Mouse (Mus musculus): Measurements from ENCODE around the gene Abhd6.

The Abhd6 gene

GRCm38 (mm10) chr14:7999030-7999429, 3.7 kb upstream of the Abhd6 start:
- 79% methylated on average over 3 of the region's 3 CpGs for WGBS

GRCm38 (mm10) chr14:7999435-7999834, 3.3 kb upstream of the Abhd6 start:
- 89% methylated on average over 5 of the region's 5 CpGs for WGBS

- WGBS = 93% methylated on average over 5 of the region's 5 CpGs
These were observed 2.5 kb upstream of the Abhd6 start for GRCm38 (mm10) chr14:8000247-8000646.

DNA sequence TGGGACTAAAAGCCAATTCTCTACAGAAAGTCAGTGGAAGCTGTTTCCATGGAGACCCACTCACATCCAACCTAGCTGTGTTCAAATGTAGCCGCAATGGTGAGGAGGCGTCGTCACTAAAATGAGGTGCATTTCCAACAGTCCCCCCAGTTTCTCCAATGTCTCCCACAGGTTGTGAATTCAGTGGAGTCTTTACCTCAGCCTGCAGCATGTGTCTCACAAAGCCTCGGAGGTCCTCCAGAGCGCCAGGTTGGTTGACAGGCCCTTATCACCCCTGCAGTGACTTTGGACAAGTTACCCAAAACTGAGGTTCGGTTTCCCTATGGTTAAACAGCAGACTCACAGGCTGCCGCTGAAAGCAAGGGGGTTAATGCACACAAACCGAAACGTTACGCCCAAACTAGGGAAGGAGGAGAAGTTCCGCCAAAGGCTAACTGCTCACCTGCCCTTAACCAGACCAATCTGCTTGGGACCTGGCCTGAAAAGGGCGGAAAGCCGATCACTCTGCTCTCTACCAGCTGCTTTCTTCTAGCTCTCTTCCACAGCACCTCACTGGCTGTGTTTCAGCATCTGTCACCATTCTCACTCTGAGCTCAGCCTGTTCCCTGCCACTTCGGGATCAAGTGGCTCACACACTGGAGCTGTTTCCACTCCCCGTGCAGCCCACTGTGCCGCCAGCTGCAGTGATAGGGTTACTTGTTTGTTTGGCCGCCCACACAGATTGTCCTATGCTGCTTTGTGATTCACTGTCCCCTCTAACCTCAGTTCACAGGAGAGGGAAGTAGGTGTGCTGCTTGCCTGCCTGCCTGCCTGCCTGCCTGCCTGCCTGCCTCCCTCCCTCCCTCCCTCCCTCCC, 1.6 kb upstream of the Abhd6 start:
- WGBS = 27% methylated on average over 17 of the region's 17 CpGs

DNA sequence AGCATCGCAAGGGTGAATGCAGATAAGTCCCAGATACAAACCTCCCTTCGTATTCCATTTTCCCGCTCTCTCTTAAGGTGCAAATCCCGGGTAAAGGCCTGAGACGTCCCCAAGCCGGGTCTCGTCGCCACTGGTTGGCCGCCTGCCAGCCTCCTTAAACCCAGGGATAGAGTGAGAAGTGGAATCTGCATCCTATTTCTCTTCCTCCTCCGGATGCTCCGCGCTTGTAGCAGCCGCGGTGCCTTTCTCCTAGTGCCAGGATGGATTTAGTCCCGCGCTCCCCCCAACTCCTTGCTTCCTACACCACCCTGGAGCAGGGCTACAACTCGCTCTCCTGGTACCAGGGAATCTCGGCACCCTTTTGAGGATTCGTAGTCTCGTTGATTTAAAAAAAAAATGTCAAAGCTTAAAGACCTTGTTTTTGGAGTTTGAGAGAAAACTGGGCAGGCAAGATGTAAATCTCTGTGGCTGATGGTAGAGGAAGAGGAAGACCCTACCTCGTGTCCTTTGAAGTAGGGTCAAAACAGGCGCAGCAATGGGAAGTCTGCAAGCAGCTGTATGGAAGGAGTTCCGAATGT, 480 bp downstream of the Abhd6 start:
- under 1% methylated on average over 23 of the region's 23 CpGs for WGBS

DNA sequence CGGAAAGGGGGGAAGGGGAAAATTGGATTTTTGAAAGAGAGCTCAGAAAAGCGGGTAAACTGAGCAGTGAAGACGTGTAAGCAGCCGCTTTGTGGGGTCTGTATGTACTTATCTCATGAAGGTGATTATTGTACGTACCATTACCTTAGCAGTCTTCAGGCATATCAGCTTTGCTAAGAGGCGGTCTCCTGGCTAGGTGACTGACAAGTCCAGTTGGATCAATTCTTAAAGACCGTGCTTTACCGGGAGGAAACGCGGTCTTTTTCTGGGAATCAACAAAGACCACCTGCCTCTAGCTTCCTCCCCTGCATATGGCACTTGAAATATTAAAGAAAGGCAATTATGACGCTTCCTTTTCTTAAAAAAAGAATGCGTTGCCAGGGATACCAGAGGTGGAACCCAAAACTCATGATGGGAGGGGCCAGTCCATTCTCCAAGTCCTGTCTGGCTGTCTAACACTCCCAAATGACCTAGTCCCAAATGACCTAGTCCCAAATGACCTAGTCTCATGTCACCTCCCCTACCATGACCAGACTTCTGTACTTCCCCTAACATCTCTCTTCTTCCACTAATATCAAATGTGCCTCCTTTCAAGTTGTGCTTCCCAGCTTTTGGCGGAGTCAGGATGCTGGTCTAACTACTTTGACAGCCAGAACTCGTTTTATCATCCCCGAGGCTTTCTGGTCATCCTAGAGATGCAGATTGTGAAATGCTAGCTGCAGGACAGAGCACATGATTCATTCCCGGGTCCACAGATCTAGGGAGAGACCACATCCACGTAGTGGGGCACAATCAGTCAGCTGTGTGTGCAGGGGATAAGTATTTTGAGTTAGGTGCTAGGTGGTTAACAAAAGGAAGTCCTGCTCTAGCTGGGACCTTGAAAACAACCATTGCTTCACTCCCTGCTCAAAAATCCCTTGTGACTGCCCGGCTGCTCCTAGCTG, 1.3 kb downstream of the Abhd6 start:
- 15% methylated on average over 18 of the region's 18 CpGs for WGBS

- 69% methylated on average over 3 of the region's 3 CpGs for WGBS
These were observed 3.4 kb downstream of the Abhd6 start for GRCm38 (mm10) chr14:8006061-8006460.

- 49% methylated on average over 2 of the region's 2 CpGs for whole genome bisulfite sequencing
These were observed 4.8 kb downstream of the Abhd6 start for GRCm38 (mm10) chr14:8007486-8007885.

- 49% methylated on average over 10 of the region's 10 CpGs for WGBS
These were observed 5.2 kb downstream of the Abhd6 start for GRCm38 (mm10) chr14:8007923-8008322.

DNA sequence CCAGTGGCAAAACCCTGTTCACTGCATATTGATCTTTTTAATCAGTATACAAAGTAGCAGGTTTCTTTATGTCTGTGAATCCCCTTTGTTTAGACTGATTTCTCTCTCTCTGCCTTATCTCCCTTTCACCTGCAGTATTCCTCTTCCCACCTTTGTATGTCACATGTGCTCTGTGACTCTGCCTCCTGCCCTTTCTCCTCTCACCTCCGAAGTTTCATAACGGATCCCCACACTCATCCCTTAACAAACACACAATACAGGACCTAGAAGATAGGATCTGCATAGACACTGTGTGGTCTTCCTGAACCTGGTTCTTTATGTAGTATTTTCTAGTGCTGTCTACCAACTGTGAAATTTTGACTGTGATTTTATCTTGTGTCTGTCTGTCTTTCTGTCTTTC, 8.6 kb downstream of the Abhd6 start:
- WGBS = 90% methylated on average over 2 of the region's 2 CpGs

GRCm38 (mm10) chr14:8011938-8012337, 9.2 kb downstream of the Abhd6 start:
- WGBS = 86% methylated on average over 6 of the region's 6 CpGs

GRCm38 (mm10) chr14:8015756-8016155, 13.1 kb downstream of the Abhd6 start:
- 95% methylated on average over 6 of the region's 6 CpGs for WGBS

DNA sequence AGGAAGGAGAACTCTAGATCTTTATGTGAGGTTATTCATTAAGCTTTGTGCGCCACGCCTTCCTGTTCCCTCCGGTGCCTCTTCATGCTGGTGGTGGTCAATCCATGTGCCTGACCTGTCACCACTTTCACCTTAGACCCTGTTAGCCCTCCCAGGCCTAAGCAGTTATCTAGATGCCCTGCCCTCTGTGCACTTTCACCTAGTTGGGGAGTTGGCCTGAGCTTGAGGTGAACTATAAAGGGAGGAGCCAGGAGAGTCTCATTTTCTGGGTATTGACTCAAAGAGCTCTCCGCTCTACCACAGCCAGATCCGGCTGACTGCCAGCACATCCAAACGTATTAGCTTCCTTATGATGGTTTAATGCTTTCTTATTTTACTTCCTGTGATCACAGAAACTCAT, 13.6 kb downstream of the Abhd6 start:
- 64% methylated on average over 6 of the region's 6 CpGs for WGBS

GRCm38 (mm10) chr14:8016951-8017350, 14.2 kb downstream of the Abhd6 start:
- WGBS = 84% methylated on average over 1 of the region's 1 CpGs

- 95% methylated on average over 1 of the region's 1 CpGs for WGBS
These were observed 17.3 kb downstream of the Abhd6 start for GRCm38 (mm10) chr14:8020011-8020410.

DNA sequence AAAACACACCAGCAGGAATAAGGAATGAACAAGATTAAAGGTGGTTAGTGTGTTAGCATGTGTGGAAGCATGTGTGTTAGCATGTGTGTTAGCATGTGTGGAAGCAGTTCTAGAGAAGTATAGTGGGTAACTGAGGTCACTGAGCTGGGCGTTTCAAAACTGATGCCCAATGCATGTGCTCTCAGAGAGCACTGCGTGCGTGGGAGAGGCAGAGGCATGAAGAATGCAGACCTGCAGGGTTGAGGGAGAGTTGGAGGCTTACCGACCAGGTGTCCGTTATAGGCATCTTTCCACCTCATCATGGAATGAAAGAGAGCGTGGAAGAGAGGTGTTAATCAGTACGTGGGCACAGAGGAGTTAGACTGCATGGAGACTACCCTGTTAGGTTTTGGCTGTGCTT, 17.8 kb downstream of the Abhd6 start:
- WGBS = 75% methylated on average over 7 of the region's 7 CpGs

GRCm38 (mm10) chr14:8024469-8024868, 21.8 kb downstream of the Abhd6 start:
- WGBS = 86% methylated on average over 6 of the region's 6 CpGs

GRCm38 (mm10) chr14:8024936-8025335, 22.2 kb downstream of the Abhd6 start:
- 94% methylated on average over 10 of the region's 10 CpGs for WGBS

DNA sequence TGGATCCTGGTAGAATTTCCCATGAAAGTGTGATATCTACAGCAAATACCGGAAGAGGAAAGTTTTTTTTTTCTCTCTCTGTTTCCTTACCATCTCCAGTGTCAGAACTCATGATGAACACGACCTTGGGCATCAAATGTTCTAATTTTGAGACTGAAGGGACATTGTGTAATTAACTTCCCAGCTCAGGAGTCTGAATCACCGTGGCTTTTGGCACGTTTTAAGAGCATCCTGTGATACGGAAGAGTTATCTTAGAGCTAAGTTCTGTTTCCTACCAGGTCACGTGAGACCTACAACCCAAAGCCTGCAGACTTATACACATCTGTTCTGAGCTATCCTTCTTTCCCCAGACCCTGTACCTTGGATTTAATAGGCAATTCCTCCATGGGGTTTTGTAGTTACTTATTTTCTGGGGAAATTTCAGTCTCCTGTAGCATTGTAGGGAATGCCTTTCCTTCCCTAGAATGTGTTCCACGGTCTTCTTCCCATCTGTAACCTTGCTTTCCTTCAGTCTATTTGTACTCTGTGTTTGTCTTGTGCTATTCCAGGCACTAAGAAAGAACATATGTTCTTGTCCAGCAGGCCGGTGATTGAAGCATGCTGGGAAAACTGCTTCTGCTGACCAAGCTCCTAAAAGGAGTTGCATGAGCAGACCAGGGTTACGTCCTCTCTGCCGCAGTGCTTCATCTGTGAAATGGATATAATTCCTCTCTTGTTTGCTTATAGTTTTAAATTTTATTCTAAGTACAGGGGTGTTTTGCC, 24.2 kb downstream of the Abhd6 start:
- 55% methylated on average over 10 of the region's 10 CpGs for WGBS

- 89% methylated on average over 5 of the region's 5 CpGs for WGBS
These were observed 25.4 kb downstream of the Abhd6 start for GRCm38 (mm10) chr14:8028086-8028485.

- 73% methylated on average over 1 of the region's 1 CpGs for WGBS
These were observed 27.1 kb downstream of the Abhd6 start for GRCm38 (mm10) chr14:8029752-8030151.
